Mouse (Mus musculus): ENCODE measurements around the gene Zfp598. TPM values are rescaled to one million over a fixed set of nuclear protein-coding genes. Genes with fewer than 3 reads are reported as not detected.

Zfp598 gene
- polyA plus RNA-seq, 1 experiment from 2014 or later, result 24.9 TPM

DNA sequence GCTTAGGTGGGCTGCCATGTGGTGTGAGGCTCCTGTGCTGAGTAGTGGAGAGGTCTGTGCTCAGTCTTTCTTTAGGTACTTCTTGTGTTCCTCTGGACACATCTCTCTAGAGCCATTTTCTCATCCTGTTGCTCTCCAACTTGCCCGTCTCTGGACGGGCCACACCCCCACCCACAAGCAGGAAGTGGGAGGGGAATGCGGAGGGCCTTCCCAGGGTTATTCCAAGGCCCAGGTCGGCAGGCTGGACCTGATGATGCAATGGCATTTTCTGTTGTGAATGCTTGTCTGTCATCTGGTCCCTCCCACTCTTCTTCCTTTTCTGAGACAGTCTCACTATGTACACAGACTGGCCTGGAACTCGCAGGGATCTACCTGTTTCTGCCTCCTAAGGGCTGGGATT is 2.7 kb downstream of the Zfp598 start:
- no peak overlapping the region for H3K4me3 ChIP-seq (ENCODE audit: low read depth, low read length)
- H3K4me2 ChIP-seq, result no peak overlapping the region
- DNase-seq (ENCODE audit: low spot score, missing footprints) (no peak), ATAC-seq (ENCODE audit: low FRiP score) (no peak)
- H3K4me1 ChIP-seq (ENCODE audit: control insufficient read depth, insufficient read depth, low read length), result peaks cover 24% of the 10 kb centered on the region
- no peak overlapping the region for H3K27ac ChIP-seq (ENCODE audit: low read depth, low read length)
- peaks cover 4% of the 10 kb centered on the region; the same call in 1 of the 2 replicates for H3K36me3 ChIP-seq (ENCODE audit: control insufficient read depth, insufficient read depth, low read length)
- H3K9me3 ChIP-seq (ENCODE audit: control insufficient read depth, low read length), result no peaks in the 10 kb centered on the region
- H3K9ac ChIP-seq (ENCODE audit: low read length), result peak overlapping the region; percentile 24; the same call in 1 of the 2 replicates
- WGBS, result 47% methylated on average over 5 of the region's 5 CpGs
- no peaks in the 10 kb centered on the region for H3K27me3 ChIP-seq (ENCODE audit: control insufficient read depth, insufficient read depth, low read length)

DNA sequence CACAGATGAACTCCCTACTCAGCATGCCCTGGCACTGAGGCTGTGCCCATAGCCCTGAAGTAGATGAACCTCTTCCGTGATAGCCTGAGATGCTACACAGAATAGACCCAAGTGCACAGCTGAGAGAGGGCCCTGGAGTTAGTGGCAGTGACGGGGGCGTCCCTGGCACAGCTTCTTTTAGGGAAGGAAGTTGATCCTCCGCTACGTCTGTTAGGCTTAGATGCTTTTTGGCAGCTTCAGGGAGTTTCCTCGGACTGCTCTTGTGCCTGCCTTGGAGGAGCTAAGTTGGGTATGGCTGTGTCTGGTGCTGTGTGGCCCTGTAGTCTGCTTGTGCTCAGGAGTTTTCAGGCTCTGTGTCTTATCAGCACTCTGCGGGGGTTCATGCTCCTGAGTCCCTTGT is 4.8 kb downstream of the Zfp598 start:
- WGBS, result 89% methylated on average over 7 of the region's 7 CpGs

DNA sequence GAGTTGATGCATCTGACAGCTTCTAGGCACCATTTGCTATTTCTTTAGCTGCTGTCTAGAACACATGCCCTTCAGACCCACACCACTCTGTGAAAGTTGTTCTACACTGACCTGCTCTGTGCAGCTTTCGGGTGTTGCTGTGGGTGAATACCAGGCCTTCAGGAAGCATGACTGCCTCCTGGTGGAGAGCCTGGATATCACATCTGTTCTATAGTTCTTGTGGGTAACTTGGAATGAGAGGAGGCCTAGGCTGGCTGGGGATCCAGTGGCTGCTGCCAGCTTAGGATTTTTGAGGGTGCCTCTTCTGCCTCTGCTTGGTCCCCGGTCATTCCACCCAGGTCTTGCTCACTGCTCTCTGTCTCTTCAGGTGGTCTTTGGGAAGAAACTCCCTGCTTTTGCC is 6.7 kb downstream of the Zfp598 start:
- Histone ChIP-seq H3K27me3 (ENCODE audit: control insufficient read depth, insufficient read depth, low read length) (no peaks in the 10 kb centered on the region), H3K9me3 (ENCODE audit: control insufficient read depth, low read length) (no peaks in the 10 kb centered on the region), H3K27ac (ENCODE audit: low read depth, low read length) (no peak overlapping the region), H3K4me1 (ENCODE audit: control insufficient read depth, insufficient read depth, low read length) (peaks cover 10% of the 10 kb centered on the region), H3K36me3 (ENCODE audit: control insufficient read depth, insufficient read depth, low read length) (peaks cover 27% of the 10 kb centered on the region), H3K9ac (ENCODE audit: low read length) (no peak overlapping the region), H3K4me3 (ENCODE audit: low read depth, low read length) (no peak overlapping the region), H3K4me2 (no peak overlapping the region)
- peak; percentile 95 for DNase-seq (ENCODE audit: low spot score, missing footprints)
- WGBS, result 59% methylated on average over 2 of the region's 2 CpGs
- no peak for ATAC-seq (ENCODE audit: low FRiP score)

More for the DNA sequence above, 4.8 kb downstream of the Zfp598 start:
- DNase-seq (ENCODE audit: low spot score, missing footprints) (no peak), ATAC-seq (ENCODE audit: low FRiP score) (no peak)
- Histone ChIP-seq H3K27me3 (ENCODE audit: control insufficient read depth, insufficient read depth, low read length) (no peaks in the 10 kb centered on the region), H3K4me1 (ENCODE audit: control insufficient read depth, insufficient read depth, low read length) (peaks cover 20% of the 10 kb centered on the region), H3K9me3 (ENCODE audit: control insufficient read depth, low read length) (no peaks in the 10 kb centered on the region), H3K27ac (ENCODE audit: low read depth, low read length) (no peak overlapping the region), H3K9ac (ENCODE audit: low read length) (no peak overlapping the region), H3K4me3 (ENCODE audit: low read depth, low read length) (no peak overlapping the region), H3K36me3 (ENCODE audit: control insufficient read depth, insufficient read depth, low read length) (peaks cover 18% of the 10 kb centered on the region), H3K4me2 (no peak overlapping the region)

DNA sequence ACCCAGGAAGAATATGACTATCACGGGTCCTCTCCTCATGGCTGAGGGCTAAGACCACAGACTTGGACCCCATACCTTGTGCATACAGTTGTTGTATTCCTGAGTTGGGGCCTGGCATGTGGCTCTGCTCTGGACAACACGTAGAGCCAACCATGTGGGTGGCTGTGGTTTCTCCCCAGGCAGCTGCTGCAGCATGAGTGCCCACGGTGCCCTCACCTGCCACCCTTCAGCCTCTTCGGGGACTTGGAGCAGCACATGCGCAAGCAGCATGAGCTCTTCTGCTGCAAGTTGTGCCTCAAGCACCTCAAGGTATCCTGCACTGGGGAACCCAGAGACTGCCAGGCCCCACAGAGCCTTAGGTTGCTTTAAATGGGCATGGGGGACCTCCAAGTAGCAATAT is 7.4 kb downstream of the Zfp598 start:
- no peak for ATAC-seq (ENCODE audit: low FRiP score)
- Histone ChIP-seq H3K4me3 (ENCODE audit: low read depth, low read length) (no peak overlapping the region), H3K27ac (ENCODE audit: low read depth, low read length) (no peak overlapping the region), H3K4me1 (ENCODE audit: control insufficient read depth, insufficient read depth, low read length) (peaks cover 3% of the 10 kb centered on the region), H3K4me2 (no peak overlapping the region), H3K9ac (ENCODE audit: low read length) (no peak overlapping the region), H3K27me3 (ENCODE audit: control insufficient read depth, insufficient read depth, low read length) (no peaks in the 10 kb centered on the region), H3K9me3 (ENCODE audit: control insufficient read depth, low read length) (no peaks in the 10 kb centered on the region), H3K36me3 (ENCODE audit: control insufficient read depth, insufficient read depth, low read length) (peaks cover 32% of the 10 kb centered on the region)
- no peak for DNase-seq (ENCODE audit: low spot score, missing footprints)
- 88% methylated on average over 5 of the region's 5 CpGs for WGBS

DNA sequence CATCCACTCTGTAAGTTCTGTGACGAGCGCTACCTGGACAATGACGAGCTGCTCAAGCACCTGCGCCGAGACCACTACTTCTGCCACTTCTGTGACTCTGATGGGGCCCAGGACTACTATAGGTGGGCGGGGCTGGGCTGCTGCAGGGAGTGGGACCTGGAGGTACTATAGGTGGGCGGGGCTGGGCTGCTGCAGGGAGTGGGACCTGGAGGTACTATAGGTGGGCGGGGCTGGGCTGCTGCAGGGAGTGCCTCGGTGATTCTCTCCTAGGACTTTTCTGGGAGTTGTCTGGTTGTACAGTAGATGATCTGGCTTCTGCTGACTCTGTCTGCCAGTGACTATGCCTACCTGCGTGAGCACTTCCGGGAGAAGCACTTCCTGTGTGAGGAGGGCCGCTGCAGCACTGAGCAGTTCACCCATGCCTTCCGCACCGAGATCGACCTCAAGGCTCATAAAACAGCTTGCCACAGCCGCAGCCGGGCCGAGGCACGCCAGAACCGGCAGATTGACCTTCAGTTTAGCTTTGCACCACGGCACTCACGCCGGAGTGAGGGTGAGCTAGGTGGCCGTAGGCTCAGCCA is 8.1 kb downstream of the Zfp598 start:
- Histone ChIP-seq H3K9ac (ENCODE audit: low read length) (no peak overlapping the region), H3K27me3 (ENCODE audit: control insufficient read depth, insufficient read depth, low read length) (no peaks in the 10 kb centered on the region), H3K4me2 (no peak overlapping the region), H3K36me3 (ENCODE audit: control insufficient read depth, insufficient read depth, low read length) (peaks cover 32% of the 10 kb centered on the region), H3K9me3 (ENCODE audit: control insufficient read depth, low read length) (no peaks in the 10 kb centered on the region), H3K4me3 (ENCODE audit: low read depth, low read length) (no peak overlapping the region), H3K4me1 (ENCODE audit: control insufficient read depth, insufficient read depth, low read length) (no peaks in the 10 kb centered on the region), H3K27ac (ENCODE audit: low read depth, low read length) (no peak overlapping the region)
- DNase-seq (ENCODE audit: low spot score, missing footprints) (no peak), ATAC-seq (ENCODE audit: low FRiP score) (no peak)
- 94% methylated on average over 24 of the region's 24 CpGs for WGBS

DNA sequence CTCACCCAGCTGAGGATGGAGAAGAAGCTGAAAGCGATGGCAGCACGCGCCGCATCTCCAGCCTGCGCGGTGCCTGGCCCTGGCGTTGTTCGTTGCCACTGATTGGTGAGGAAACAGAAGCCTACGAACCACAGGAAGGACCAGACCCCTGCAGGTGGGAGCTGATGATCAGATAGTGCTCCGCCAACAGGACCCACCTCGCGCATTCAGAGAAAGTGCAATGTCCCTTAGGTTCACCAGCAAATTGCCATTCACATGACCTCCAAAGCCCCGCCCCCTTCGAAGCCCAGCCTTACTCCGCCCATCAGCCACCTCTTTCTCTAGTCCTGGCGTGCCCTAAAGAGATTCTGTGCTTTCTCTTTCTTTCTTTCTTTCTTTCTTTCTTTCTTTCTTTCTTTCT is 17.0 kb downstream of the Zfp598 start:
- no peak overlapping the region for H3K4me3 ChIP-seq (ENCODE audit: low read depth, low read length)
- DNase-seq (ENCODE audit: low spot score, missing footprints) (peak; percentile 86), ATAC-seq (ENCODE audit: low FRiP score) (no peak)
- H3K36me3 ChIP-seq (ENCODE audit: control insufficient read depth, insufficient read depth, low read length), result peaks cover 1% of the 10 kb centered on the region; the same call in 1 of the 2 replicates
- H3K9ac ChIP-seq (ENCODE audit: low read length), result no peak overlapping the region
- 28% methylated on average over 16 of the region's 16 CpGs for WGBS
- H3K9me3 ChIP-seq (ENCODE audit: control insufficient read depth, low read length), result no peaks in the 10 kb centered on the region
- H3K4me1 ChIP-seq (ENCODE audit: control insufficient read depth, insufficient read depth, low read length), result peaks cover 4% of the 10 kb centered on the region; the same call in 1 of the 2 replicates
- H3K4me2 ChIP-seq, result no peak overlapping the region
- no peak overlapping the region for H3K27ac ChIP-seq (ENCODE audit: low read depth, low read length)
- peaks cover 42% of the 10 kb centered on the region for H3K27me3 ChIP-seq (ENCODE audit: control insufficient read depth, insufficient read depth, low read length)

DNA sequence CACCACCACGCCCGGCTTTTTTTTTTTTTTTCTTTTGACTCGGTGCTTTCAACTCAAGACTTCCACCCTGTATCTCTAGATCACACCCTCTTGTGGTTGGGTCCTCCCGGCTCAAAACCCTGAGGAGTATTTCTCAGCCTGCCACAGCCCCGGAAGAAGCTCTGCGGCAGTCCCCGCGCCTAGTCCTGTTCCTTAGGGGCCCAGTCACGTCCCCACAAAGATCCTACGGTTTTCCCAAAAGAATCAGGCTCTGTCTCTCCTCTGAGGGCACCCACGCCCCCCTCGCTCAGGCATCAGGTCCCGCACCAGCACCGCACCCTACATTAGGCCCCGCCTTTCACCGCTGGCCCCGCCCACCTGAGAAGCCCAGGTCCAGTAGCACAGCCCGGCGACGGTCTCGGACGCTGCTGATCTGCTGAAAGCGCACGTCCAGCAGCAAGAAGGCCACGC is 17.7 kb downstream of the Zfp598 start:
- H3K27ac ChIP-seq (ENCODE audit: low read depth, low read length), result no peak overlapping the region
- H3K4me1 ChIP-seq (ENCODE audit: control insufficient read depth, insufficient read depth, low read length), result peaks cover 4% of the 10 kb centered on the region; the same call in 1 of the 2 replicates
- DNase-seq (ENCODE audit: low spot score, missing footprints), result peak; percentile 93
- peak overlapping the region; percentile 36 for H3K4me2 ChIP-seq
- peaks cover 42% of the 10 kb centered on the region for H3K27me3 ChIP-seq (ENCODE audit: control insufficient read depth, insufficient read depth, low read length)
- no peak overlapping the region for H3K9ac ChIP-seq (ENCODE audit: low read length)
- H3K36me3 ChIP-seq (ENCODE audit: control insufficient read depth, insufficient read depth, low read length), result no peaks in the 10 kb centered on the region
- peak; percentile 34; the same call in 1 of the 2 replicates for ATAC-seq (ENCODE audit: low FRiP score)
- no peaks in the 10 kb centered on the region for H3K9me3 ChIP-seq (ENCODE audit: control insufficient read depth, low read length)
- whole genome bisulfite sequencing, result 5% methylated on average over 25 of the region's 25 CpGs
- H3K4me3 ChIP-seq (ENCODE audit: low read depth, low read length), result peak overlapping the region; percentile 4; the same call in 1 of the 2 replicates

DNA sequence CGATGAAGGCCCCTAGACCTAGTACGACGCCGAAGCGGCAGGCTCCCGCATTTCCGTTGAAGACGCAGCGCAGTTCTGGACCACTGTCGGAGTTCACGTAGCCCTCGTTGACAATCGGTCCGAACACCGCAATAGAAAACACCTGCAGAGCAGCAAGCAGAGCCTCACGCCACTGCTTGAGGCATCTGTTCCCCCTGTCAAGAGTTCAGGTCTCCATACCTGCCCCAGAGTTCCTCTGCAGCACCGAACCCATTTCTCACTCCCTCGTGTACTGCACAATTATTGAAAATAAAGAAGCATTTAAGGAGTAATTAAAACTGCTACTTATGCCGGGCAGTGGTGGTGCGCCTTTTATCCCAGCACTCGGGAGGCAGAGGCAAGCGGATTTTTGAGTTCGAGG is 18.1 kb downstream of the Zfp598 start:
- peak overlapping the region; percentile 36 for H3K4me2 ChIP-seq
- H3K27me3 ChIP-seq (ENCODE audit: control insufficient read depth, insufficient read depth, low read length), result peaks cover 42% of the 10 kb centered on the region
- H3K27ac ChIP-seq (ENCODE audit: low read depth, low read length), result no peak overlapping the region
- peaks cover 4% of the 10 kb centered on the region; the same call in 1 of the 2 replicates for H3K4me1 ChIP-seq (ENCODE audit: control insufficient read depth, insufficient read depth, low read length)
- no peak for ATAC-seq (ENCODE audit: low FRiP score)
- WGBS, result 22% methylated on average over 23 of the region's 23 CpGs
- H3K4me3 ChIP-seq (ENCODE audit: low read depth, low read length), result peak overlapping the region; percentile 4; the same call in 1 of the 2 replicates
- H3K9ac ChIP-seq (ENCODE audit: low read length), result no peak overlapping the region
- no peaks in the 10 kb centered on the region for H3K9me3 ChIP-seq (ENCODE audit: control insufficient read depth, low read length)
- peak; percentile 88 for DNase-seq (ENCODE audit: low spot score, missing footprints)
- no peaks in the 10 kb centered on the region for H3K36me3 ChIP-seq (ENCODE audit: control insufficient read depth, insufficient read depth, low read length)

DNA sequence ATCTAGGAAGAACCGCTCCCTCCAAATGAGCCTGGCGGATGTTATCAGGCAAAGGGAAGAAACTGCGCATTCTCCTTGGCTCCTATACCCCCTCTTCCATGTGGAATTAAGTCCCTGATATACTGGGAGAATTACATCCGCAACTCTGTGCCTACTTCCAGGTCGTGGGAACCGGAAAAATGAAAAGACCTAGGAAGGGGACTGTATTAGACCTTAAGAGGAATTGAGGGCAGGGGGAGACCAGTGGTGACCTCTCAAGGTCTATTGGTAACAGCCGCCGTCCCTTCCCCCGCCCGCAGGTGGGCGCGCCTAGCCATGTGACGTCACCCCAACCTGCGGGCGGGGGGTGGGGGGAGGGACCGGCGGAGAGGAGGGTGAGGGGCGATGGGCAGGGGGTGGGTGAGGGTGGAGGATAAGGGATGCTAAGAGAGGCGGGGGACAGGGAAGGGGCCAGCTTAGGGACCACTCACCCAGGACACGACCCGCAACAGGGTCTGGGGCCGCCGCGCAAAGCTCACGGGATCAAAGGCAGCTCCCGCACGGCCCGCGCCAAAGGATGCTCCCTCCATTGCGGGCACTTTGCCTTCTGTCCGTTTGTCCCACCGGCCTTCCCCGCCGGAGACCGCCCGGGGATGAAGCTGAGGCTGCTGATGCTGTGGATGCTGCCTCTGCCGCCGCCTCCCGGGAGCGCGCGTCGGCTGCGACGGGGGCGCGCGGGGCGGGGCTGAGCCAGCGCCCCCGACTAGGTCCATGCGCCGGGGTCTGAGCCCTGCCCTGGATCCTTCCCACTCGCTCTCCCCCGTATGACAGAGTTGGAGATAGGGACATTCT is 20.0 kb downstream of the Zfp598 start, which contains the start of gene Syngr3:
Gene Syngr3 (minus strand): TSS at position 705 of the 831 bp plus-strand sequence.
- WGBS, result 1% methylated on average over 53 of the region's 55 CpGs
- ATAC-seq (ENCODE audit: low FRiP score), result peak; percentile 64
- peaks cover 42% of the 10 kb centered on the region for H3K27me3 ChIP-seq (ENCODE audit: control insufficient read depth, insufficient read depth, low read length)

More for the DNA sequence above, 20.0 kb downstream of the Zfp598 start, which contains the start of gene Syngr3:
- peak within 1 kb of the TSS; percentile 64 for H3K4me3 ChIP-seq (ENCODE audit: low read depth, low read length)
- no peak within 1 kb of the TSS for H3K27ac ChIP-seq (ENCODE audit: low read depth, low read length)
- H3K4me2 ChIP-seq, result peak within 1 kb of the TSS; percentile 92
- peak within 1 kb of the TSS; percentile 73 for H3K9ac ChIP-seq (ENCODE audit: low read length)
- no peaks in the 10 kb centered on the region for H3K36me3 ChIP-seq (ENCODE audit: control insufficient read depth, insufficient read depth, low read length)
- no peaks in the 10 kb centered on the region for H3K9me3 ChIP-seq (ENCODE audit: control insufficient read depth, low read length)
- DNase-seq (ENCODE audit: low spot score, missing footprints), result peak; percentile 96
- peaks cover 6% of the 10 kb centered on the region for H3K4me1 ChIP-seq (ENCODE audit: control insufficient read depth, insufficient read depth, low read length)

Data from midbrain, embryonic 11.5 days (tissue).